Mouse (Mus musculus): ENCODE measurements around the gene Zfp597. TPM values are rescaled to one million over a fixed set of nuclear protein-coding genes. Genes with fewer than 3 reads are reported as not detected.

Gene Zfp597
- polyA plus RNA-seq (2021; fragmentation: Nextera tagmentation) = 4.1 and 4.3 TPM in 2 replicates
- long read RNA-seq, experiment 1, full-length matches to known transcripts = 5 of 15 reads
- long read RNA-seq, experiment 1, partial matches to known transcripts = 0 of 15 reads
- long read RNA-seq, experiment 1, other reads (novel, unspliced or antisense) = 10 of 15 reads
- long read RNA-seq, experiment 2, transcript Zfp597-202 (3 exons, 1,842 nt) = major isoform, 18 of 23 reads
- long read RNA-seq, experiment 2, partial matches to known transcripts = 0 of 23 reads
- long read RNA-seq, experiment 2, other reads (novel, unspliced or antisense) = 5 of 23 reads

GRCm38 (mm10) chr16:3884201-3885064 is at the start of gene Zfp597, which contains the start of gene Gm20695:
TSS of gene Zfp597 (minus strand) at chr16:3884561.
TSS of gene Gm20695 (plus strand) at chr16:3884648.

DNA sequence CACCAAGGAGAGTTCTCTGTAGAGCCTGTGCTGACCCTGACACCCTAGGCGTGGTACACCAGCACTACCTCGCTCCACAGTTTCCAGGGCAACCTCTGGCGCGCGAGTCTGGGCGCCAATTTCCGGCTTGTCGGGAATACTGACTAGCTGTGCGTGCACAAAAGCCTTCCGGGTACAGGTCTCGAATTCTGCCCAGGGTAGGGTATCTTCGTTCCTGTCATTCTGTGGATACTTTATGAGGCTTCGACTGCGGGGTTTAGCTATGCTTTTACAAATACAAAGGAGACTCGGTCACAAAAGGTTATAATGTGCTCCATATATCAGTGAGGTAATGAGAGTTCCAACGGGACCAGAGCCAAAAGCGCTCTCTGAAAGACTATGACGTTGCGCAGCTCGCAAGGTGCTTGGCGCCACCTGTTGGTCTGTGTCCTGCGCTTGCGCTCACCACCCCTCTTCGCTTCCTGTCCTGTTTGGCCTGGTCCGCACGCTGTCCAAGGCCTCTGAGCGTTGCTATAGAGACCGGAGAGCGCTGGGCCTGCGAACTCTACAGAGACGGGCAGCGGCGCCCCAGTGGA is 24.3 kb upstream of the Zfp597 start, which contains the start of the genes 1700037C18Rik and Cluap1:
TSS of gene 1700037C18Rik (minus strand) at position 153 of the 575 bp plus-strand sequence.
TSS of gene Cluap1 (plus strand) at position 265 of the 575 bp plus-strand sequence.

DNA sequence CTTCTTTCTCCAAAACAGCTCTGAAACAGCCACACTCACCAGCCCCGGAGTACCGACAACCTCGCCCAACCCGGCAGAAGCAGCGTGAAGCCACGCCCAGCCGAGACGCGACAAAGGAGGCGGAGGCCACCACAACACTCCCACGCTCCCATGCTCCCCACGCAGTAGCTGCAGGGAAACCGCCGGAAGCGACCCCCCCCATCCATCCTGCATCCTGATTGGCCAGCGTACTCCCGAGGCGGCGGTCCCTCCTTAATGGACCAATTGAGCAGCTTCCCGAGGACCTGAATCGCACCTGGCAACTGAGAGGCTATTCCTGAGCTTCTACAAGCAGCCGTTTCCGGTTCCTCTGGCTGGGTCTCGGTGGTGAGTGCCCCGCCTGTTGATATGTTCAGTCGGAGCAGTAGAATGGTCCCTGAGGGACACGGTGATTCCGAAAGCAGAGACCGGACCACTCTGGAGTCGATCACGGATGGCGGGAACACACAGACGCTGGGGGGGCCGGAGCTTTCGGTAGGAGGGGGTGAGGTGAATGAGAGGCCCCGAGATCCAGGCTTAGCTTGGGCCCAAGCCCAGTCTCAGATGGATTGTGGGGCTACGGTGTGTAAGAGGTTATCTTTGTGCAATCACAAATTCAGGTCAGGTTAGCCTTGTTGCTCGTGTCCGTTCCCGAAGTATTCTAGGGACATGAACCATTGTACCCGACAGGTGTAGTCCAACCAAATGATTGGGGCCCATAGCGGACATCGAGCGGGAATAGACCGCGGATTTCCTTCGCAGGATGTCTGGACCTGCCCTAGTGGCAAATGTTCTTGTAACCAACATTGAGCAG is 11.9 kb downstream of the Zfp597 start, which contains the start of gene Naa60:
TSS of gene Naa60 (plus strand) at position 160 of the 832 bp plus-strand sequence.

GRCm38 (mm10) chr16:3846711-3847518 is 37.4 kb downstream of the Zfp597 start, which contains the start of gene Zfp174:
TSS of gene Zfp174 (plus strand) at chr16:3847268.

GRCm38 (mm10) chr16:3830588-3831109 is 53.7 kb downstream of the Zfp597 start, which contains the start of gene Olfr15:
TSS of gene Olfr15 (plus strand) at chr16:3830878.

Small RNA genes within 50 kb of the gene (microRNA-seq; reads per million reads assigned to microRNA genes)
- not detected for gene Gm23493

Other genes starting within 250 kb of the Zfp597 start
- not detected in 2 replicates for gene Mefv, start 166.5 kb downstream of the Zfp597 start, polyA plus RNA-seq (2021; fragmentation: Nextera tagmentation)
- 4.6 and 5.3 TPM in 2 replicates for gene Zfp263, start 140.5 kb downstream of the Zfp597 start, polyA plus RNA-seq (2021; fragmentation: Nextera tagmentation)
- not detected in 2 replicates for gene Olfr15, start 53.7 kb downstream of the Zfp597 start, polyA plus RNA-seq (2021; fragmentation: Nextera tagmentation)
- 0.92 and 1.4 TPM in 2 replicates for gene Zfp174, start 37.3 kb downstream of the Zfp597 start, polyA plus RNA-seq (2021; fragmentation: Nextera tagmentation)
- 69.4 and 79.6 TPM in 2 replicates for gene Naa60, start 12.2 kb downstream of the Zfp597 start, polyA plus RNA-seq (2021; fragmentation: Nextera tagmentation)
- 14.4 and 14.7 TPM in 2 replicates for gene Gm20695, start 87 bp upstream of the Zfp597 start, polyA plus RNA-seq (2021; fragmentation: Nextera tagmentation)
- gene 1700037C18Rik, start 24.1 kb upstream of the Zfp597 start, polyA plus RNA-seq (2021; fragmentation: Nextera tagmentation) = 6.3 and 8.7 TPM in 2 replicates
- 23.4 and 25.7 TPM in 2 replicates for gene Cluap1, start 24.2 kb upstream of the Zfp597 start, polyA plus RNA-seq (2021; fragmentation: Nextera tagmentation)
- 0.19 and 0.23 TPM in 2 replicates for gene Nlrc3, start 92.1 kb upstream of the Zfp597 start, polyA plus RNA-seq (2021; fragmentation: Nextera tagmentation)
- 5.5 and 6.9 TPM in 2 replicates for gene Slx4, start 119.2 kb upstream of the Zfp597 start, polyA plus RNA-seq (2021; fragmentation: Nextera tagmentation)
- gene Dnase1, start 152.4 kb upstream of the Zfp597 start, polyA plus RNA-seq (2021; fragmentation: Nextera tagmentation) = 1.0 TPM in 2 replicates
- gene Trap1, start 193.3 kb upstream of the Zfp597 start, polyA plus RNA-seq (2021; fragmentation: Nextera tagmentation) = 28.3 and 30.5 TPM in 2 replicates